Mouse (Mus musculus) lung, embryonic 16.5 days (tissue): Measurements from ENCODE around the gene Rnasel. TPM values are rescaled to one million over a fixed set of nuclear protein-coding genes. Genes with fewer than 3 reads are reported as not detected.

ENCODE experiments used
- polyA plus RNA-seq: library from polyadenylated mRNA; unstranded; fragments of >200 nt; fragmentation: Nextera tagmentation; extraction: Ambion mirVana; gene quantifications from 2 replicates; pipeline ENCODE4 v1.2.1, GENCODE M21; 2015

The Rnasel gene
- polyA plus RNA-seq, 1 experiment from 2014 or later = 7.8 TPM

Other genes with a start within 250 kb of the Rnasel start
- 7.0 and 7.1 TPM in 2 replicates for gene Npl, start 199.4 kb upstream of the Rnasel start, polyA plus RNA-seq
- gene Rgs8, start 96.4 kb upstream of the Rnasel start, polyA plus RNA-seq = 0.10 and 0.15 TPM in 2 replicates
- gene Rgs16, start 9.1 kb upstream of the Rnasel start, polyA plus RNA-seq = 1.9 and 2.2 TPM in 2 replicates
- not detected in 2 replicates for gene Rgsl1, start 94.7 kb downstream of the Rnasel start, polyA plus RNA-seq
- gene Teddm1b, start 124.9 kb downstream of the Rnasel start, polyA plus RNA-seq = 0.09 TPM in 2 replicates
- not detected in 2 replicates for gene Teddm1a, start 142.3 kb downstream of the Rnasel start, polyA plus RNA-seq
- gene Glul, start 150.5 kb downstream of the Rnasel start, polyA plus RNA-seq = 113 and 120 TPM in 2 replicates
- 0.26 and 0.48 TPM in 2 replicates for gene Teddm2, start 150.8 kb downstream of the Rnasel start, polyA plus RNA-seq